Mouse (Mus musculus) cerebellum, adult 2 months (tissue): ENCODE measurements at regions not wholly inside any gene's neighbourhood (a gene's known extent, or its start where the extent isn't known, plus 50 kb on each side); places are given as distances from the start of the nearest gene placed in this dataset.

Experiments used
- CTCF ChIP-seq: fragments of 200-500 bp; IDR thresholded peaks from 2 replicates; pipeline ENCODE4 v1.5.1; 2011; ENCODE audit warnings: low read depth, mild to moderate bottlenecking, control low read depth, low read length, moderate library complexity, borderline replicate concordance; ENCODE audit not compliant: insufficient read depth
- POLR2A ChIP-seq: fragments of 200-500 bp; IDR thresholded peaks from 2 replicates; pipeline ENCODE4 v1.6.1; 2011; ENCODE audit warnings: low read length, control low read depth, borderline replicate concordance; ENCODE audit not compliant: insufficient read depth

GRCm38 (mm10) chr2:106571346-106571745 is 121.7 kb upstream of the Mpped2 start:
- TF ChIP-seq CTCF (no peak), POLR2A (no peak)
